Mouse (Mus musculus) ES-Bruce4 (cell line): ENCODE measurements at regions not wholly inside any gene's neighbourhood (a gene's known extent, or its start where the extent isn't known, plus 50 kb on each side); places are given as distances from the start of the nearest gene placed in this dataset.
"Not testable (repeated sequence)": the region's sequence is repeated elsewhere in the genome, so short reads cannot be mapped to it uniquely, and the experiment has no call there.

Experiments
- H3K27ac ChIP-seq: 2 replicates; pipeline ENCODE4 v1.5.1; 2012; ENCODE audit warnings: low read length, inconsistent platforms; ENCODE audit not compliant: insufficient read depth
- H3K27me3 ChIP-seq: 2 replicates; pipeline ENCODE4 v1.6.1; 2012; ENCODE audit warnings: mild to moderate bottlenecking, low read length, inconsistent platforms; ENCODE audit not compliant: control insufficient read depth, poor library complexity, insufficient read depth, severe bottlenecking
- H3K36me3 ChIP-seq: 2 replicates; pipeline ENCODE4 v1.6.1; 2012; ENCODE audit warnings: inconsistent platforms, mild to moderate bottlenecking, low read length, moderate library complexity; ENCODE audit not compliant: control insufficient read depth, poor library complexity, insufficient read depth, severe bottlenecking
- H3K4me1 ChIP-seq: one replicate; pipeline ENCODE4 v1.8.1; 2011; ENCODE audit warnings: low read length; ENCODE audit not compliant: control insufficient read depth, insufficient read depth
- H3K4me3 ChIP-seq: 2 replicates; pipeline ENCODE4 v1.5.1; 2011; ENCODE audit warnings: low read depth, mild to moderate bottlenecking, low read length
- H3K9ac ChIP-seq: 2 replicates; pipeline ENCODE4 v1.6.1; 2012; ENCODE audit warnings: low read depth, mild to moderate bottlenecking, inconsistent platforms; ENCODE audit not compliant: poor library complexity, severe bottlenecking
- H3K9me3 ChIP-seq: replicated peaks from 2 replicates; pipeline ENCODE4 v1.6.1; 2012; ENCODE audit warnings: mild to moderate bottlenecking, low read length, inconsistent platforms; ENCODE audit not compliant: control insufficient read depth, poor library complexity, insufficient read depth, severe bottlenecking
- CTCF ChIP-seq: IDR thresholded peaks from one replicate; pipeline ENCODE4 v1.8.1; 2011; ENCODE audit warnings: low read depth, low read length
- EP300 ChIP-seq: IDR thresholded peaks from 2 replicates; pipeline ENCODE4 v1.6.1; 2011; ENCODE audit warnings: low read depth, low read length; ENCODE audit not compliant: insufficient read depth
- POLR2A ChIP-seq: IDR thresholded peaks from one replicate; pipeline ENCODE4 v1.8.1; 2011; ENCODE audit warnings: low read length; ENCODE audit not compliant: insufficient read depth

DNA sequence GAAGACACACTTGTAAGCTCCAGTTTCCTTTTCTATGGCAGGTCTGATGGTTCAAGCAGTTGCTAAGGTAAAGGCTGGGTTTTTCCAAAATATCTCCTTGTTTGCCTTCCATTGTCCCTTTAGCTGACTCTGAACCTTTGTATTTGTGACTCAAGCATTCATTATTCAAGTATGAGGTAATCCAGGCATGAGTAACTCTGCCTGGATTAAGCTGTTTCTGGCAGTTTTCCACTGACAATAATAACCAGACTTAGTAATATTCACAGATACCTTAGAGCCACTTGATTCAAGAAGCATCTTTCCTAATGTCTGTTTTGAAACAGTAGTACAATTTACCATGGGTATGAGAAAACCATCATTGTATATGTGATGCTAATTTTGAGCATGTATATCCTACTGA lies 805.6 kb downstream of the Trib2 start:
- H3K9me3 ChIP-seq, result 0 out of 2 replicates have a peak, but pooled peaks cover 2% of the 10 kb centered on the region
- no peaks in the 10 kb centered on the region for H3K27me3 ChIP-seq
- no peaks in the 10 kb centered on the region for H3K36me3 ChIP-seq
- no peaks in the 10 kb centered on the region for H3K4me1 ChIP-seq
- TF ChIP-seq POLR2A (no peak), CTCF (no peak), EP300 (no peak)
- no peak overlapping the region for H3K9ac ChIP-seq
- H3K4me3 ChIP-seq, result no peak overlapping the region
- H3K27ac ChIP-seq, result no peak overlapping the region

GRCm38 (mm10) chr12:15002401-15002800 lies 814.3 kb downstream of the Trib2 start:
- not testable (repeated sequence) for H3K27ac ChIP-seq, H3K36me3 ChIP-seq, H3K9ac ChIP-seq, H3K4me1 ChIP-seq, H3K27me3 ChIP-seq, H3K4me3 ChIP-seq, H3K9me3 ChIP-seq
